Mouse (Mus musculus) frontal cortex, postnatal 14 days (tissue): Measurements from ENCODE around the gene Btbd16.

ENCODE experiments used
- DNase-seq, 2 experiments: peaks; one replicate each; pipeline ENCODE4 v3.0.0; 2022; ENCODE audit warnings: low spot score in 2 of 2

The Btbd16 gene

GRCm38 (mm10) chr7:130768151-130768550 lies 5.7 kb upstream of the Btbd16 start:
- DNase-seq = no peak

- DNase-seq = peak; percentile 59 to 76
Measured at GRCm38 (mm10) chr7:130770707-130771106, 3.2 kb upstream of the Btbd16 start.

GRCm38 (mm10) chr7:130773171-130773830 lies 568 bp upstream of the Btbd16 start:
- DNase-seq = no peak

GRCm38 (mm10) chr7:130780866-130781419 lies 7.1 kb downstream of the Btbd16 start:
- no peak for DNase-seq

GRCm38 (mm10) chr7:130782501-130783050 lies 8.7 kb downstream of the Btbd16 start:
- no peak for DNase-seq

GRCm38 (mm10) chr7:130785923-130786575 lies 12.2 kb downstream of the Btbd16 start:
- no peak for DNase-seq

GRCm38 (mm10) chr7:130786708-130787107 lies 12.8 kb downstream of the Btbd16 start:
- no peak for DNase-seq

GRCm38 (mm10) chr7:130787537-130787936 lies 13.7 kb downstream of the Btbd16 start:
- no peak for DNase-seq

- no peak for DNase-seq
Measured at GRCm38 (mm10) chr7:130788950-130789349, 15.1 kb downstream of the Btbd16 start.

- no peak for DNase-seq
Measured at GRCm38 (mm10) chr7:130789456-130789855, 15.6 kb downstream of the Btbd16 start.

- no peak for DNase-seq
Measured at GRCm38 (mm10) chr7:130793671-130794070, 19.8 kb downstream of the Btbd16 start.

GRCm38 (mm10) chr7:130796786-130797185 lies 22.9 kb downstream of the Btbd16 start:
- DNase-seq = no peak

GRCm38 (mm10) chr7:130797524-130797923 lies 23.7 kb downstream of the Btbd16 start:
- no peak for DNase-seq

- DNase-seq = no peak
Measured at GRCm38 (mm10) chr7:130799418-130799817, 25.5 kb downstream of the Btbd16 start.

- DNase-seq = no peak
Measured at GRCm38 (mm10) chr7:130800681-130801080, 26.8 kb downstream of the Btbd16 start.

- DNase-seq = no peak
Measured at GRCm38 (mm10) chr7:130801811-130802210, 27.9 kb downstream of the Btbd16 start.

GRCm38 (mm10) chr7:130803251-130803825 lies 29.5 kb downstream of the Btbd16 start:
- no peak for DNase-seq

- DNase-seq = no peak
Measured at GRCm38 (mm10) chr7:130804991-130805390, 31.1 kb downstream of the Btbd16 start.

- DNase-seq = peak; percentile 24 to 32
Measured at GRCm38 (mm10) chr7:130807749-130808148, 33.9 kb downstream of the Btbd16 start.

- DNase-seq = no peak
Measured at GRCm38 (mm10) chr7:130808694-130809093, 34.8 kb downstream of the Btbd16 start.

GRCm38 (mm10) chr7:130810238-130810637 lies 36.4 kb downstream of the Btbd16 start:
- DNase-seq = no peak

- DNase-seq = no peak
Measured at GRCm38 (mm10) chr7:130812407-130812806, 38.5 kb downstream of the Btbd16 start.
